Mouse (Mus musculus) Patski (cell line): Measurements from ENCODE around the gene Unc45b. TPM values are rescaled to one million over a fixed set of nuclear protein-coding genes. Genes with fewer than 3 reads are reported as not detected.

Experiments used
- ATAC-seq: fragments of 100-300 bp; one replicate; pipeline ENCODE4 v1.8.0; 2021
- CTCF ChIA-PET: fragments of 350-600 bp; sonication (Branson Sonifier 250); formaldehyde crosslinking; loops from one replicate; lab custom pipeline; 2022; ENCODE audit warnings: inconsistent platforms; lab: Charles Lee
- POLR2A ChIA-PET: fragments of 350-600 bp; sonication (Branson Sonifier 250); formaldehyde crosslinking; loops from one replicate; lab custom pipeline; 2022; ENCODE audit warnings: antibody characterized with exemption, inconsistent platforms; lab: Charles Lee
- DNase-seq: peaks from one replicate; pipeline ENCODE4 v3.0.0-alpha.2; 2011; ENCODE audit warnings: low read depth, low spot score
- H3K27me3 ChIP-seq: fragments of 371-371 bp; one replicate; pipeline ENCODE4 v1.5.1; 2021
- CTCF ChIP-seq: fragments of 100-300 bp; IDR thresholded peaks from one replicate; pipeline ENCODE4 v1.5.1; 2021
- in situ Hi-C: fragments of 300-500 bp; cut with MboI; formaldehyde crosslinking; loops from 3 replicates; pipeline ENCODE4 v1.11.1; 2018; ENCODE audit warnings: low pct_unique_long_range_greater_than_20kb, mixed read lengths
- polyA plus RNA-seq: library from polyadenylated mRNA; unstranded; gene quantifications from one replicate; pipeline ENCODE4 v1.2.3, GENCODE M21; 2021

Gene Unc45b
- polyA plus RNA-seq = not detected

- peaks cover 3% of the 10 kb centered on the region for H3K27me3 ChIP-seq
- no peak for TF ChIP-seq CTCF
- in situ Hi-C loops = loop anchor here (10.0 to 25.0 kb wide), 2 partner anchors 277 to 355 kb away; partner anchors contain the start of genes Slfn3 and Slfn4
- DNase-seq (no peak), ATAC-seq (no peak)
- POLR2A ChIA-PET = interaction anchor here (0.5 kb wide), 1 partner anchor 393 kb away, joined by 3 read pairs; no protein-coding TSS in a partner anchor
- CTCF ChIA-PET = no interaction called here
Measured at GRCm38 (mm10) chr11:82910250-82910649, at the start of gene Unc45b. Gene Unc45b (plus strand): TSS chr11:82910550.

GRCm38 (mm10) chr11:82860759-82861158 lies 49.6 kb upstream of the Unc45b start:
- ATAC-seq = no peak
- H3K27me3 ChIP-seq = no peaks in the 10 kb centered on the region
- in situ Hi-C loops = loop anchor here (25.0 kb wide), 1 partner anchor 823 kb away; the partner anchor contains the start of genes Ccl2, Ccl7 and Gm17268
- DNase-seq = no peak
- TF ChIP-seq CTCF = no peak
- ChIA-PET POLR2A (no interaction called here), CTCF (no interaction called here)

- in situ Hi-C loops = loop anchor here (25.0 kb wide), 1 partner anchor 824 kb away; the partner anchor contains the start of genes Ccl2, Ccl7 and Gm17268
- ATAC-seq (no peak), DNase-seq (no peak)
- no peak for TF ChIP-seq CTCF
- H3K27me3 ChIP-seq = no peaks in the 10 kb centered on the region
- POLR2A ChIA-PET = no interaction called here
- CTCF ChIA-PET = no interaction called here
Measured at GRCm38 (mm10) chr11:82861558-82861957, 48.8 kb upstream of the Unc45b start.

- in situ Hi-C loops = loop anchor here (25.0 kb wide), 1 partner anchor 825 kb away; the partner anchor contains the start of genes Ccl2, Ccl7 and Gm17268
Measured at GRCm38 (mm10) chr11:82862638-82863037, 47.7 kb upstream of the Unc45b start.

GRCm38 (mm10) chr11:82863059-82863458 lies 47.3 kb upstream of the Unc45b start:
- ChIA-PET CTCF (no interaction called here), POLR2A (no interaction called here)
- H3K27me3 ChIP-seq = no peaks in the 10 kb centered on the region
- in situ Hi-C loops = loop anchor here (25.0 kb wide), 1 partner anchor 826 kb away; the partner anchor contains the start of genes Ccl2, Ccl7 and Gm17268
- TF ChIP-seq CTCF = no peak
- DNase-seq (no peak), ATAC-seq (no peak)

More at GRCm38 (mm10) chr11:82862638-82863037, 47.7 kb upstream of the Unc45b start:
- ATAC-seq = no peak
- TF ChIP-seq CTCF = no peak
- no peak for DNase-seq
- POLR2A ChIA-PET = no interaction called here
- CTCF ChIA-PET = no interaction called here
- no peaks in the 10 kb centered on the region for H3K27me3 ChIP-seq

GRCm38 (mm10) chr11:82863488-82863931 lies 46.8 kb upstream of the Unc45b start:
- DNase-seq (no peak), ATAC-seq (no peak)
- in situ Hi-C loops = loop anchor here (25.0 kb wide), 1 partner anchor 826 kb away; the partner anchor contains the start of genes Ccl2, Ccl7 and Gm17268
- POLR2A ChIA-PET = no interaction called here
- H3K27me3 ChIP-seq = no peaks in the 10 kb centered on the region
- TF ChIP-seq CTCF = no peak
- CTCF ChIA-PET = interaction anchor here (0.8 kb wide), 1 partner anchor 18 kb away, joined by 3 read pairs; no protein-coding TSS in a partner anchor

GRCm38 (mm10) chr11:82865957-82866356 lies 44.4 kb upstream of the Unc45b start:
- in situ Hi-C loops = loop anchor here (25.0 kb wide), 1 partner anchor 829 kb away; the partner anchor contains the start of genes Ccl2, Ccl7 and Gm17268
- POLR2A ChIA-PET = interaction anchor here (0.6 kb wide), 1 partner anchor 609 kb away, joined by 4 read pairs; no protein-coding TSS in a partner anchor
- CTCF ChIA-PET = interaction anchor here (1.5 kb wide), 1 partner anchor 18 kb away, joined by 4 read pairs; no protein-coding TSS in a partner anchor
- DNase-seq (no peak), ATAC-seq (no peak)
- TF ChIP-seq CTCF = no peak
- no peaks in the 10 kb centered on the region for H3K27me3 ChIP-seq

- no peak for TF ChIP-seq CTCF
- no peaks in the 10 kb centered on the region for H3K27me3 ChIP-seq
- POLR2A ChIA-PET = no interaction called here
- CTCF ChIA-PET = interaction anchor here (1.2 to 6.1 kb wide), 4 partner anchors 10 to 59 kb away, joined by 3 to 36 read pairs (median 9); no protein-coding TSS in a partner anchor
- ATAC-seq (no peak), DNase-seq (no peak)
- in situ Hi-C loops = loop anchor here (25.0 kb wide), 1 partner anchor 830 kb away; the partner anchor contains the start of genes Ccl2, Ccl7 and Gm17268
Measured at GRCm38 (mm10) chr11:82866850-82867564, 43.3 kb upstream of the Unc45b start.

GRCm38 (mm10) chr11:82867956-82868355 lies 42.4 kb upstream of the Unc45b start:
- H3K27me3 ChIP-seq = no peaks in the 10 kb centered on the region
- ChIA-PET POLR2A (interaction anchor here (1.2 kb wide), 1 partner anchor 20 kb away, joined by 4 read pairs; no protein-coding TSS in a partner anchor), CTCF (interaction anchor here (1.2 to 6.1 kb wide), 4 partner anchors 11 to 121 kb away, joined by 3 to 36 read pairs (median 8); no protein-coding TSS in a partner anchor)
- ATAC-seq (no peak), DNase-seq (no peak)
- in situ Hi-C loops = loop anchor here (25.0 kb wide), 1 partner anchor 831 kb away; the partner anchor contains the start of genes Ccl2, Ccl7 and Gm17268
- TF ChIP-seq CTCF = no peak
